Mouse (Mus musculus) limb, embryonic 15.5 days (tissue): Measurements from ENCODE around the gene E130308A19Rik. TPM values are rescaled to one million over a fixed set of nuclear protein-coding genes. Genes with fewer than 3 reads are reported as not detected.

Experiments used
- polyA plus RNA-seq: library from polyadenylated mRNA; unstranded; fragments of >200 nt; fragmentation: Nextera tagmentation; extraction: Ambion mirVana; gene quantifications from 2 replicates; pipeline ENCODE4 v1.2.1, GENCODE M21; 2015

The E130308A19Rik gene
- polyA plus RNA-seq, 1 experiment from 2014 or later: 16.1 TPM

Other genes starting within 250 kb of the E130308A19Rik start
- gene Susd1, start 187.6 kb upstream of the E130308A19Rik start, polyA plus RNA-seq: 2.1 and 3.9 TPM in 2 replicates
- gene Ptbp3, start 76.8 kb upstream of the E130308A19Rik start, polyA plus RNA-seq: 47.8 and 48.1 TPM in 2 replicates
- gene Hsdl2, start 44.6 kb upstream of the E130308A19Rik start, polyA plus RNA-seq: 27.8 and 28.0 TPM in 2 replicates
- 38.7 and 43.6 TPM in 2 replicates for gene Inip, start 175.4 kb downstream of the E130308A19Rik start, polyA plus RNA-seq
- 7.5 and 9.3 TPM in 2 replicates for gene Snx30, start 179.6 kb downstream of the E130308A19Rik start, polyA plus RNA-seq